Mouse (Mus musculus) limb, embryonic 13.5 days (tissue): Measurements from ENCODE around the gene Pdk2. TPM values are rescaled to one million over a fixed set of nuclear protein-coding genes. Genes with fewer than 3 reads are reported as not detected.

Source experiments
- ATAC-seq: fragments of 200-750 bp; cut with Nextera tagmentation; 2 replicates; pipeline ENCODE4 v1.8.0; 2017; ENCODE audit warnings: low read depth, moderate number of reproducible peaks, moderate TSS enrichment; ENCODE audit not compliant: low FRiP score
- H3K27ac ChIP-seq: fragments of 300-500 bp; sonication (generic); 2 replicates; pipeline ENCODE4 v1.5.1; 2015; ENCODE audit warnings: inconsistent platforms, mild to moderate bottlenecking, moderate library complexity
- H3K27me3 ChIP-seq: fragments of 300-500 bp; sonication (generic); 2 replicates; pipeline ENCODE4 v1.6.1; 2015; ENCODE audit warnings: mild to moderate bottlenecking, inconsistent platforms
- H3K36me3 ChIP-seq: fragments of 300-500 bp; sonication (generic); 2 replicates; pipeline ENCODE4 v1.6.1; 2015; ENCODE audit warnings: inconsistent platforms, mild to moderate bottlenecking, moderate library complexity
- H3K4me1 ChIP-seq: fragments of 300-500 bp; sonication (generic); 2 replicates; pipeline ENCODE4 v1.6.1; 2015; ENCODE audit warnings: inconsistent platforms
- H3K4me2 ChIP-seq: fragments of 300-500 bp; sonication (generic); replicated peaks from 2 replicates; pipeline ENCODE4 v1.6.1; 2015; ENCODE audit warnings: inconsistent platforms, mild to moderate bottlenecking, moderate library complexity
- H3K4me3 ChIP-seq: fragments of 300-500 bp; sonication (generic); 2 replicates; pipeline ENCODE4 v1.5.1; 2015; ENCODE audit warnings: moderate library complexity, mild to moderate bottlenecking, inconsistent platforms
- H3K9ac ChIP-seq: fragments of 300-500 bp; sonication (generic); 2 replicates; pipeline ENCODE4 v1.6.1; 2015; ENCODE audit warnings: mild to moderate bottlenecking, inconsistent platforms
- H3K9me3 ChIP-seq: fragments of 300-500 bp; sonication (generic); 2 replicates; pipeline ENCODE4 v1.6.1; 2016; ENCODE audit warnings: inconsistent platforms
- WGBS: fragments of 180-500 bp; shearing (Covaris S2); methylation state at CpG from one replicate; pipeline ENCODE4 v1.1.7; 2015; 5-methylcytosine and 5-hydroxymethylcytosine counted together
- polyA plus RNA-seq: library from polyadenylated mRNA; unstranded; fragments of >200 nt; fragmentation: Nextera tagmentation; extraction: Ambion mirVana; gene quantifications from 2 replicates; pipeline ENCODE4 v1.2.1, GENCODE M21; 2015

The Pdk2 gene
- polyA plus RNA-seq, 1 experiment from 2014 or later, result 34.9 TPM

GRCm38 (mm10) chr11:94996984-94997383 lies 44.2 kb downstream of the Pdk2 start:
- H3K27me3 ChIP-seq, result no peaks in the 10 kb centered on the region
- H3K9ac ChIP-seq, result no peak overlapping the region
- H3K4me3 ChIP-seq, result no peak overlapping the region
- peaks cover 70% of the 10 kb centered on the region for H3K36me3 ChIP-seq
- 93% methylated on average over 6 of the region's 6 CpGs for WGBS
- peaks cover 52% of the 10 kb centered on the region for H3K4me1 ChIP-seq
- ATAC-seq, result no peak
- H3K4me2 ChIP-seq, result no peak overlapping the region
- no peaks in the 10 kb centered on the region for H3K9me3 ChIP-seq
- H3K27ac ChIP-seq, result no peak overlapping the region

- Histone ChIP-seq H3K9me3 (no peaks in the 10 kb centered on the region), H3K27ac (no peak overlapping the region), H3K4me3 (no peak overlapping the region), H3K4me2 (no peak overlapping the region; the same call in 1 of the 2 replicates), H3K27me3 (no peaks in the 10 kb centered on the region), H3K36me3 (peaks cover 63% of the 10 kb centered on the region), H3K4me1 (peaks cover 52% of the 10 kb centered on the region), H3K9ac (peak overlapping the region; percentile 35; the same call in 1 of the 2 replicates)
- ATAC-seq, result no peak
- 82% methylated on average over 8 of the region's 8 CpGs for whole genome bisulfite sequencing
Measured at GRCm38 (mm10) chr11:94996101-94996500, 45.1 kb downstream of the Pdk2 start.

GRCm38 (mm10) chr11:94994947-94995772 lies 46.0 kb downstream of the Pdk2 start:
- no peaks in the 10 kb centered on the region for H3K27me3 ChIP-seq
- H3K4me2 ChIP-seq, result peak overlapping the region; percentile 100
- peaks cover 53% of the 10 kb centered on the region for H3K36me3 ChIP-seq
- no peak for ATAC-seq
- no peak overlapping the region for H3K27ac ChIP-seq
- H3K4me1 ChIP-seq, result peaks cover 49% of the 10 kb centered on the region
- peak overlapping the region; percentile 94 for H3K4me3 ChIP-seq
- WGBS, result 80% methylated on average over 11 of the region's 11 CpGs
- H3K9me3 ChIP-seq, result no peaks in the 10 kb centered on the region
- peak overlapping the region; percentile 92 for H3K9ac ChIP-seq

DNA sequence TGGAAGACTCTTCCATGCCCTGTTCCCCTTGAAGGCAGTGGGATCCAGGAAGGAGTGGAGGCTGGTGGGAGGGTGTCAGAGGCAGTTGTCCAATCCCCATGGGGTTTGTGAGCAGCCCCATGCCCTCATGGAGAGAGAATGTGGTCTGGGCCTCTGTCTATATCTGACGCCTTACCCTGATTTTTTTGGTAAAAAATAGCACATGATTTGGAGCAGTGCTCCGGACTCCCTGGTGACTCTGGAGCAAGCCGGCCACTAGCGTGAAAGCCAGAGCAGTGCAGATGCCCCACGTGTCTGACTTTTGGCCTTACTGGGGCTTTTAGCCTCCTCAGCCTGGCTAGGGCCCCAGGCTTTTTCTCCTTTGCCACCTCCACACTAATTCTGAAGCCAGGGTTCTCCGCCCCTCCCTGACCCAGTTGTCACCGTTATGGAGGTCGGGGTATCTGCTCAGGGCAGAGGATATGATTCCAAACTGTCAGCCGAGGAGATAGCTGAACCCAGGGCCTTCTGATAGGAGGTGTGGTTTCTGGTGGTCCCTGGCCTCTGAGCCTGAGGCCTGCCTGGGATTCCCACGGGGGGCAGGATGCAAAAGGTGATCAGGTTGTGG lies 46.8 kb downstream of the Pdk2 start:
- H3K36me3 ChIP-seq, result peaks cover 45% of the 10 kb centered on the region
- ATAC-seq, result no peak
- peak overlapping the region; percentile 100 for H3K4me2 ChIP-seq
- H3K4me1 ChIP-seq, result peaks cover 54% of the 10 kb centered on the region
- peak overlapping the region; percentile 92 for H3K9ac ChIP-seq
- peak overlapping the region; percentile 94 for H3K4me3 ChIP-seq
- H3K9me3 ChIP-seq, result no peaks in the 10 kb centered on the region
- H3K27ac ChIP-seq, result no peak overlapping the region
- 47% methylated on average over 10 of the region's 10 CpGs for WGBS
- H3K27me3 ChIP-seq, result no peaks in the 10 kb centered on the region

- WGBS, result under 1% methylated on average over 22 of the region's 22 CpGs
- Histone ChIP-seq H3K36me3 (peaks cover 32% of the 10 kb centered on the region), H3K9me3 (no peaks in the 10 kb centered on the region), H3K27me3 (no peaks in the 10 kb centered on the region), H3K4me1 (peaks cover 67% of the 10 kb centered on the region), H3K27ac (peak overlapping the region; percentile 39; the same call in 1 of the 2 replicates), H3K4me2 (peak overlapping the region; percentile 100), H3K4me3 (peak overlapping the region; percentile 94), H3K9ac (peak overlapping the region; percentile 92)
- ATAC-seq, result no peak
Measured at GRCm38 (mm10) chr11:94992754-94993606, 48.2 kb downstream of the Pdk2 start.

- 0 out of 2 replicates have a peak overlapping the region, but pooled peaks have one; percentile 39 for H3K27ac ChIP-seq
- WGBS, result under 1% methylated on average over 20 of the region's 20 CpGs
Measured at GRCm38 (mm10) chr11:94992480-94992753, 48.7 kb downstream of the Pdk2 start.

GRCm38 (mm10) chr11:94991641-94992479 lies 49.3 kb downstream of the Pdk2 start:
- no peaks in the 10 kb centered on the region for H3K9me3 ChIP-seq
- peaks cover 79% of the 10 kb centered on the region for H3K4me1 ChIP-seq
- peak overlapping the region; percentile 92 for H3K9ac ChIP-seq
- peak overlapping the region; percentile 95 for H3K27ac ChIP-seq
- no peak for ATAC-seq
- WGBS, result under 1% methylated on average over 97 of the region's 99 CpGs
- peak overlapping the region; percentile 94 for H3K4me3 ChIP-seq
- no peaks in the 10 kb centered on the region for H3K27me3 ChIP-seq
- peaks cover 20% of the 10 kb centered on the region for H3K36me3 ChIP-seq
- peak overlapping the region; percentile 100 for H3K4me2 ChIP-seq

More at GRCm38 (mm10) chr11:94992480-94992753, 48.7 kb downstream of the Pdk2 start:
- Histone ChIP-seq H3K4me3 (peak overlapping the region; percentile 94), H3K4me1 (peaks cover 73% of the 10 kb centered on the region), H3K9ac (peak overlapping the region; percentile 92), H3K9me3 (no peaks in the 10 kb centered on the region), H3K27me3 (no peaks in the 10 kb centered on the region), H3K36me3 (peaks cover 26% of the 10 kb centered on the region), H3K4me2 (peak overlapping the region; percentile 100)
- ATAC-seq, result no peak

DNA sequence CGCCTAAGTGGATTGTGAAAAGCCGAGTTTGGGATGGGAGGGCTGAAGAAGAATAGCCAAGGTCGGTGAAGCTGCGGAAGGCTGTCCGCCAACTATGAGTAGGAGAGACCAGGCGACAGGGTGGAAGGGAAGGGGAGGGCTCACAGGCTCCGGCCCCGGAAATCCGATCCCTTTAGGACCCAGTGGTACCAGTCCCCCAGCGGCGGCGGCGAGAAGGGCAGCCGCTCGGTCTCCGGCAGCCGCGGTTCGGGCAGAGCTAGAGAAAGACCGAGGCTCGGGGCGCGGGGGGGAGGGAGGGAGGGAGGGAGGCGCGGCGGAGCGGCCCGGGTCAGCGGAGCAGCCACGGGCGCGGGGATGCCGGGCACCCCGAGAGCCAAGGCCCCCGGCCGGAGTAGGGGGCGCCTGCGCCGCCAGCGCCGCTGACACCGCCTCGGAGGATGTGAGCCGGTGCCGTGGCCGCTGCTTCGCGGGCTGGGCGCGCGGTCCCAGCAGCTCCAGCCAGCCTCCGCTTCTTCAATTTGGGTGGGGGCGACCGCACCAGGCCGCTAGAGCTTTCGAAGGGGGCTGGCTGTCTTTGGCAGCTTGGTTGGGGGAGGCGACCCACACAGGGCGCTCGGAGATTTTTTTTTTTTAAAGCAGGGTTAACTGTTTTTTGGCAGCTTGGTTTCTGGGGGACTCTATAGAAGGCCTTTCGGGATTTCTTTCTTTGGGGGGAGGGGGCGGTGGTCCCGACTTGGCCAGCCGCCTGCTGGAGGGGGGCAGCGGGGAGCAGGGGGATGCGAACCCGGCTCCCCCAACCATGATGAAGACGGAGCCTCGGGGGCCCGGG lies 50.2 kb downstream of the Pdk2 start, which contains the start of gene Ppp1r9b:
Ppp1r9b (plus strand) TSS at position 287 of the 829 bp plus-strand sequence.
- Histone ChIP-seq H3K4me2 (peak within 1 kb of the TSS; percentile 100), H3K27ac (peak within 1 kb of the TSS; percentile 95), H3K9me3 (no peaks in the 10 kb centered on the region), H3K27me3 (no peaks in the 10 kb centered on the region), H3K4me3 (peak within 1 kb of the TSS; percentile 94), H3K4me1 (peaks cover 75% of the 10 kb centered on the region), H3K9ac (peak within 1 kb of the TSS; percentile 92), H3K36me3 (peaks cover 12% of the 10 kb centered on the region)
- peak; percentile 81 for ATAC-seq
- WGBS, result under 1% methylated on average over 56 of the region's 69 CpGs

GRCm38 (mm10) chr11:94990102-94990748 lies 50.9 kb downstream of the Pdk2 start:
- Histone ChIP-seq H3K9me3 (no peaks in the 10 kb centered on the region), H3K9ac (peak overlapping the region; percentile 92), H3K4me3 (peak overlapping the region; percentile 94), H3K4me2 (peak overlapping the region; percentile 100), H3K4me1 (peaks cover 70% of the 10 kb centered on the region), H3K27me3 (no peaks in the 10 kb centered on the region), H3K27ac (peak overlapping the region; percentile 95), H3K36me3 (peaks cover 5% of the 10 kb centered on the region)
- ATAC-seq, result no peak
- WGBS, result 46% methylated on average over 6 of the region's 6 CpGs

- Histone ChIP-seq H3K27ac (peak overlapping the region; percentile 95), H3K36me3 (no peaks in the 10 kb centered on the region), H3K4me3 (peak overlapping the region; percentile 94), H3K9ac (peak overlapping the region; percentile 92), H3K4me2 (peak overlapping the region; percentile 100), H3K9me3 (no peaks in the 10 kb centered on the region), H3K4me1 (peaks cover 68% of the 10 kb centered on the region), H3K27me3 (no peaks in the 10 kb centered on the region)
- under 1% methylated on average over 12 of the region's 12 CpGs for WGBS
- peak; percentile 64 for ATAC-seq
Measured at GRCm38 (mm10) chr11:94989562-94990017, 51.6 kb downstream of the Pdk2 start.
